Mouse (Mus musculus) midbrain, postnatal 0 days (tissue): ENCODE measurements at regions not wholly inside any gene's neighbourhood (a gene's known extent, or its start where the extent isn't known, plus 50 kb on each side); places are given as distances from the start of the nearest gene placed in this dataset.
"Not testable (repeated sequence)": the region's sequence is repeated elsewhere in the genome, so short reads cannot be mapped to it uniquely, and the experiment has no call there.

Experiments
- ATAC-seq: fragments of 200-750 bp; cut with Nextera tagmentation; 2 replicates; pipeline ENCODE4 v1.8.0; 2017; ENCODE audit warnings: moderate number of reproducible peaks, mild to moderate bottlenecking, moderate TSS enrichment, moderate library complexity; ENCODE audit not compliant: low FRiP score
- DNase-seq: peaks from one replicate; pipeline ENCODE4 v3.0.0-alpha.2; 2015; ENCODE audit warnings: low spot score
- H3K27ac ChIP-seq: fragments of 300-500 bp; sonication (generic); 2 replicates; pipeline ENCODE4 v1.5.1; 2014; ENCODE audit warnings: low read depth, mild to moderate bottlenecking, low read length, mixed read lengths
- H3K27me3 ChIP-seq: fragments of 300-500 bp; sonication (generic); 2 replicates; pipeline ENCODE4 v1.6.1; 2014; ENCODE audit warnings: low read length, control low read depth, mixed read lengths; ENCODE audit not compliant: insufficient read depth
- H3K36me3 ChIP-seq: fragments of 300-500 bp; sonication (generic); 2 replicates; pipeline ENCODE4 v1.6.1; 2014; ENCODE audit warnings: low read length, control low read depth, mixed read lengths; ENCODE audit not compliant: insufficient read depth
- H3K4me1 ChIP-seq: fragments of 300-500 bp; sonication (generic); 2 replicates; pipeline ENCODE4 v1.6.1; 2014; ENCODE audit warnings: mild to moderate bottlenecking, control low read depth, antibody characterized with exemption, low read length, mixed read lengths; ENCODE audit not compliant: insufficient read depth
- H3K4me2 ChIP-seq: fragments of 300-500 bp; sonication (generic); 2 replicates; pipeline ENCODE4 v1.6.1; 2014; ENCODE audit warnings: low read depth, mild to moderate bottlenecking, low read length, mixed read lengths; ENCODE audit not compliant: poor library complexity, severe bottlenecking
- H3K4me3 ChIP-seq: fragments of 300-500 bp; sonication (generic); 2 replicates; pipeline ENCODE4 v1.5.1; 2014; ENCODE audit warnings: low read depth, mild to moderate bottlenecking, low read length, moderate library complexity
- H3K9ac ChIP-seq: fragments of 300-500 bp; sonication (generic); replicated peaks from 2 replicates; pipeline ENCODE4 v1.6.1; 2014; ENCODE audit warnings: mild to moderate bottlenecking, low read length, moderate library complexity, mixed read lengths; ENCODE audit not compliant: poor library complexity, severe bottlenecking
- H3K9me3 ChIP-seq: fragments of 300-500 bp; sonication (generic); 2 replicates; pipeline ENCODE4 v1.6.1; 2016; ENCODE audit warnings: low read length, control low read depth
- CTCF ChIP-seq: IDR thresholded peaks from 2 replicates; pipeline ENCODE4 v1.5.1; 2016; ENCODE audit warnings: antibody characterized with exemption, mild to moderate bottlenecking
- WGBS: fragments of 180-500 bp; shearing (Covaris S2); extraction: QIAGEN DNeasy Blood & Tissue Kit; methylation state at CpG from one replicate; pipeline ENCODE4 v1.1.7; 2014; 5-methylcytosine and 5-hydroxymethylcytosine counted together

DNA sequence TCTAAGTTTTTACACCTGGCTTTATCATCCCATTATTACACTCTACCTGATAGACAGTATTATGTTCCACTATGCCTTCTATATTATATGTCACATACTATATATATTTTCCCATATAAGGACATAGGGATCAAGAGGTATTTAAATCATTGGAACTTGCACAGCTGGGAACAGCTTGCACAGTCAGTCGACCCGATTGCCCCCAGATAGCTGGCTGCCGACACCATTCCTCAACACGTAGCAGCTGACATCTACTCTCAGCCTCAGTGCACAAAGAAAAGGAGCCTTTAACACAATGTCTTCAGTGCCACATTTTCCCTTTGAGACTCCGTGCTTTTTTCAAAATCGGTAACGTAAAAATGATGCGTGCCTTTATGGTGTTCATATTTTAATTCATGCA is 92.4 kb upstream of the Sipa1l1 start:
- WGBS, result 83% methylated on average over 8 of the region's 8 CpGs

GRCm38 (mm10) chr12:82077945-82078344 is 91.2 kb upstream of the Sipa1l1 start:
- no peak for TF ChIP-seq CTCF
- ATAC-seq (no peak), DNase-seq (no peak)
- H3K27ac ChIP-seq, result no peak overlapping the region
- 92% methylated on average over 5 of the region's 5 CpGs for WGBS
- no peaks in the 10 kb centered on the region for H3K36me3 ChIP-seq
- no peak overlapping the region for H3K4me2 ChIP-seq
- H3K9ac ChIP-seq, result no peak overlapping the region
- no peaks in the 10 kb centered on the region for H3K9me3 ChIP-seq
- H3K4me1 ChIP-seq, result 0 out of 2 replicates have a peak, but pooled peaks cover 3% of the 10 kb centered on the region
- H3K4me3 ChIP-seq, result no peak overlapping the region
- no peaks in the 10 kb centered on the region for H3K27me3 ChIP-seq

More for the DNA sequence above, 92.4 kb upstream of the Sipa1l1 start:
- H3K9ac ChIP-seq, result no peak overlapping the region
- 0 out of 2 replicates have a peak, but pooled peaks cover 3% of the 10 kb centered on the region for H3K4me1 ChIP-seq
- H3K4me3 ChIP-seq, result no peak overlapping the region
- H3K27me3 ChIP-seq, result no peaks in the 10 kb centered on the region
- H3K36me3 ChIP-seq, result no peaks in the 10 kb centered on the region
- DNase-seq (no peak), ATAC-seq (no peak)
- no peaks in the 10 kb centered on the region for H3K9me3 ChIP-seq
- no peak overlapping the region for H3K4me2 ChIP-seq
- TF ChIP-seq CTCF, result no peak
- H3K27ac ChIP-seq, result no peak overlapping the region

- H3K9me3 ChIP-seq, result no peaks in the 10 kb centered on the region
- no peak overlapping the region for H3K4me3 ChIP-seq
- H3K36me3 ChIP-seq, result no peaks in the 10 kb centered on the region
- 0 out of 2 replicates have a peak, but pooled peaks cover 3% of the 10 kb centered on the region for H3K4me1 ChIP-seq
- H3K4me2 ChIP-seq, result no peak overlapping the region
- ATAC-seq (no peak), DNase-seq (no peak)
- no peaks in the 10 kb centered on the region for H3K27me3 ChIP-seq
- H3K27ac ChIP-seq, result no peak overlapping the region
- TF ChIP-seq CTCF, result no peak
- H3K9ac ChIP-seq, result no peak overlapping the region
Measured at GRCm38 (mm10) chr12:82078740-82079139, 90.4 kb upstream of the Sipa1l1 start.

DNA sequence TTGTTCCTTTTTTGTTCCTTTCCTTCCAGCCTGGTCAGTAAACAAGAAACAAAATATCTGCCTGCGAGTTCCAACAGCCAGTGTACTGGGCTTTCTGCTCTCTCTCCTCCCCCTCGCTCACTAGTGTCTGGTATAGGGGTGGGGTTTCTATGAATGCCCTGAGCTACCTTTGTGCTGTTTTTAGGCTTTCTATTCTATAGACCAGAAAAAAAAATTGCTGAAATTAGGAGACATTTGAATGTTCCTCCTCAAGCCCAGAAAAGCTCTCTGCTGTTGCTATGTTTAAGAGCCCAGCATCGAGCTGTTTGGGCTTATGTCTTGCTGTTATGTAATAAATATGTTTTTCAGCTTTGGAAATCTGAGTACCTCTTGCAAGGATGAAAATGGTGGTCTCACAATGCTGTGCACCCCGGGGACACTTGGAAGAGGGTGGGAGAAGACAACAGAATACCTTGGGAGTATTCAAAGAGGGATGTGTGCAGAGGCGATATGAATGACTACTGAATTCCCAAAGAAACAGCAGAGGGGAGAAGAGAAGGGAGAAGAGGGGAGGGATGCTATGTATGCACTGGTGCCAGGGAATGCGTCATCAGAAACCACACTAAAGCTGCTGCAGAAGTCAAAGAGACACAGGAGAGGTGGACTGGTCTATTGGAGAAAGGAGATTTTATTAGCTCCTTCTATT is 88.8 kb upstream of the Sipa1l1 start:
- no peak overlapping the region for H3K4me2 ChIP-seq
- no peak for ATAC-seq
- WGBS, result 75% methylated on average over 6 of the region's 6 CpGs

GRCm38 (mm10) chr12:82082596-82082995 is 86.5 kb upstream of the Sipa1l1 start:
- not testable (repeated sequence) for H3K27ac ChIP-seq, ATAC-seq, H3K4me2 ChIP-seq, DNase-seq, H3K36me3 ChIP-seq, H3K9me3 ChIP-seq, H3K27me3 ChIP-seq, H3K4me1 ChIP-seq, H3K4me3 ChIP-seq, H3K9ac ChIP-seq
- 98% methylated on average over 4 of the region's 4 CpGs for WGBS

More for the DNA sequence above, 88.8 kb upstream of the Sipa1l1 start:
- TF ChIP-seq CTCF, result no peak
- Histone ChIP-seq H3K4me1 (0 out of 2 replicates have a peak, but pooled peaks cover 3% of the 10 kb centered on the region), H3K9me3 (no peaks in the 10 kb centered on the region), H3K27ac (no peak overlapping the region), H3K4me3 (no peak overlapping the region), H3K9ac (no peak overlapping the region), H3K27me3 (no peaks in the 10 kb centered on the region), H3K36me3 (no peaks in the 10 kb centered on the region)
- DNase-seq, result no peak

GRCm38 (mm10) chr12:82085771-82086400 is 83.2 kb upstream of the Sipa1l1 start:
- no peak overlapping the region for H3K9ac ChIP-seq
- H3K4me2 ChIP-seq, result no peak overlapping the region
- 52% methylated on average over 7 of the region's 7 CpGs for WGBS

More at GRCm38 (mm10) chr12:82085771-82086400, 83.2 kb upstream of the Sipa1l1 start:
- H3K4me1 ChIP-seq, result no peaks in the 10 kb centered on the region
- no peaks in the 10 kb centered on the region for H3K9me3 ChIP-seq
- DNase-seq (no peak), ATAC-seq (no peak)
- H3K27me3 ChIP-seq, result no peaks in the 10 kb centered on the region
- no peak overlapping the region for H3K27ac ChIP-seq
- no peak overlapping the region for H3K4me3 ChIP-seq
- no peak for TF ChIP-seq CTCF
- H3K36me3 ChIP-seq, result no peaks in the 10 kb centered on the region
